Mouse (Mus musculus) layer of hippocampus, adult 9-11 months (tissue): ENCODE measurements around the gene Kcnd3.
A peak's percentile ranks its signal among the peaks of the same experiment; 100 is the strongest.

Source experiments
- DNase-seq: peaks from one replicate; pipeline ENCODE4 v3.0.0; 2022

Gene Kcnd3

GRCm38 (mm10) chr3:105451627-105452555 is at the start of gene Kcnd3:
Kcnd3 (plus strand) TSS chr3:105452330.
- DNase-seq: peak; percentile 36

DNA sequence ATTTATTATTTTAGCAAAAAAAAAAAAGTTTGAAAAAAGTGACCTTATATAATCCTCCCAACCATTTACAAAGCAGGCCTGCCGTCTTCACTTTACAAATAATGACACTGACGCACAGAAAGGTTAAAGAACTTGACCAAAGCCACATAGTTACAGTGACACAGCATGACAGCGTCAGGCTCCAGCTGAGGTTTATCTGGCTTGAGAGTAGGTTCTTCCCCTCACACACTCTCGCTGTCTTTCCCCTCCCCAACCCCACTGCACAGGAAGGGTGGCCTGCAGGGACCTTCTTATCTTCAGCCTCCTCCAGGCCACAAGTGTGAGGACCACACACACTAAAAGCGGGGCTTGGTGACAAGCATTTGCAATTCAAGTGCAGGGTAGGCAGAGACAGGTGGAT is 49.5 kb upstream of the Kcnd3 start:
- DNase-seq: no peak

- DNase-seq: no peak
These were observed 48.6 kb upstream of the Kcnd3 start for GRCm38 (mm10) chr3:105403410-105404076.

DNA sequence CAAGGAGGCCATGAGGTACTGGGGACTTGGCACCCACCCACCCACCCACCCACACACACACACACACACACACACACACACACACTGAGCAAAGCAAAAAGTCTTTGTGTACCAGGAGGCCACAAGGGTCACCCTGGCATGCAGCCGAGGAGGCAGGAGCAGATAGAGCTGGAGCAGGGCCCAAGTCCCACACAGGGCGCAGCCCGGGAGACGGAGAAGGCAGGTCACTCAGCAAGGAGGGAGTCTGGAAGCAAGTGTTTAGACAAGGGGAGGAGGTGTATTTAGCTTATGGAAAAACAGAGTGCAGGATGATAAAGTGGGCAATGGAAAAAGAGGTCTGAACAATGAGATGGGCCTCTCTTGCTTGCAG is 48.1 kb upstream of the Kcnd3 start:
- DNase-seq: no peak

DNA sequence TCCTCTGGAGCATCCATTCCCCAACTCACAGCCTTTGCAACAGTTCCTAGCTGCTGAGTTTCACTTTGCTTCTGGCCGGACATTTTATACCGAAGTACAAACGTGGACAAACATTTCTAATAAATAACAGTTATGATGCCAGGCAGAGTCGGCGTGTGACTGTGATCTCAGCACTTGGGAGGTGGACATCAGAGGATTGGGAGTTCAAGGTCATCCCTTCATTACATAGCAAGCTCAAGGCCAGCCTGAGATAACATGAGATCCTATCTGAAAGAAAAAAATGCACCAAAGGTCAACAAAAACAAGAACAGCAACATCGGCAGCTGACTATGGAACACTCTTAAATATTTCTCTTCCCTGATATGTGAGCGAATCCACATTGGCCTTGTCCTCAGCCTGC is 46.6 kb upstream of the Kcnd3 start:
- no peak for DNase-seq

DNA sequence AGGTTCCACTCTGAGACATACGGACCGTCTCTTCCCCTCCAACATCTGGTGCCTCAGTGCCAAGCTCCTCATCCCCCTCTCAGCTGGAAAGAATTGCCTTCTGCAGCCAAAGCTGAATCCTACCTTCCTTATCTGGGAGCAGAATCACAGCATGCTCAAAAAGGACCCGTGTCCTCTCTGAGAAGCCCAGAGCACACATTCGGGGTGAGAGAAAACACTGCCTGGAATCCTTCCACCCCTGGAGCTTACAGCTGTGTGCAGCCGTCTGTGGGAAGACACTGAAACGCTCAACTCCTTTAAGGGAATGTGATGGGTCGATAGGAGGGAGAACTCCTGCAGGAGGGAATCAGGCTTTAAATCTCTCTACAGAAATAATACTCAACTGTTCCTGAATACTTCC is 46.1 kb upstream of the Kcnd3 start:
- no peak for DNase-seq

DNA sequence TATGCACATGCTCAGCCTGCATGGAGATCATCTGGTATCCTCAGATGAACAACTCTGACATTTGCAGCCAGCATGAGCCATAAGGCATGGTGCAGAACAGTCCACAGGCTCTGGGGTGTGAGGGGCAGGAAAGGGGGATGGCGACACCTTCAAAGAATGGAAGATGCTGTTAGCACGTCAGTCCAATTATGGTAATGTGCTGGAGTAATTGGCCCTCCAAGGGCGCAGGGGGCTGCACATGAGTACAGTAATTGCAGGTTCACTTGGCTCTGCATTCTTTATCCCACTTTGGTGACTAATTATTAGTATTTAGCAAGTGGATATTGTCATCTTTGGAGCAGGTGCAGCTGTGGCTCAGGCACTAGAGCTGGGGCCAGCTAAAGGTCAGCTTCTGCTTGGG is 43.9 kb upstream of the Kcnd3 start:
- DNase-seq: no peak

- no peak for DNase-seq
These were observed 41.3 kb upstream of the Kcnd3 start for GRCm38 (mm10) chr3:105410810-105411209.

GRCm38 (mm10) chr3:105411776-105412175 is 40.4 kb upstream of the Kcnd3 start:
- DNase-seq: no peak

DNA sequence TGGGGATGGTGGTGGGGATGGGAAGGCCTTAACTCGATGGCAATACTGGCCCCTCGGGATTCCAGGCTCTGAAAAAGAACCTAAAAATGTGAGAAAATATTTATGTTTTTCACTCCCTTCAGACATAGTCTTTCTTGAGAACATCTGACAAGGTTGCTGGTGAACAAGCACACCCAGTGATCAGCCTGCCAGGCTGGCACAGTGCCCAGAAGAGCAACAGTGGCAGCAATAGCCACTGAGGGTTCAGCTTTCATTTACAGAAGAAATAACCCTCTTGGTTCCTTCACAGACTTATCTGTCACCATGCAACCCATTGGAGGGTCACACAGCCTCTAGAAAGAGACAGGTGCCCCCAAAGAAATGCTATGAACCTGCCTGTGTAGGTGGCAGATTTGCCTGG is 39.9 kb upstream of the Kcnd3 start:
- DNase-seq: no peak

GRCm38 (mm10) chr3:105412681-105413080 is 39.4 kb upstream of the Kcnd3 start:
- DNase-seq: no peak

- no peak for DNase-seq
These were observed 33.7 kb upstream of the Kcnd3 start for GRCm38 (mm10) chr3:105418441-105418840.

GRCm38 (mm10) chr3:105422391-105422790 is 29.7 kb upstream of the Kcnd3 start:
- no peak for DNase-seq

DNA sequence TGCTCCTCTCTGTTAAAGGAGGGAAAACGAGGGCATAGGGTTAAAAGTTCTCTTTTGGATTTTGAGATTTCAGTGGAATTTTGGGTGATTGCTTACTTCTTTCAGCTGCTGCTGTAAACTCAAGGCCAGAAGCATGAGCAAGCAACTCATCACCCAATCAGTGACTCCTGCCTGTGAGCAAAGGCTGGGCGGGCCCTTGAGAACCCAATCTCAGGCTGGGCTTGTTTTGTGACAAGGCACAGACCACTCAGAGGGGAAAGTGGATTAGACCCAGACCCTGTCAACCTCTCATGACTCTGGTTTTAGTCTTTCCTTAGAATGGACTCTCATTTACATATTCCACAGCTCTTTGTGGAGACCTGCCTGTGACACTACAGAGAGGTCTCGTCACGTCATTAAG is 28.7 kb upstream of the Kcnd3 start:
- no peak for DNase-seq

DNA sequence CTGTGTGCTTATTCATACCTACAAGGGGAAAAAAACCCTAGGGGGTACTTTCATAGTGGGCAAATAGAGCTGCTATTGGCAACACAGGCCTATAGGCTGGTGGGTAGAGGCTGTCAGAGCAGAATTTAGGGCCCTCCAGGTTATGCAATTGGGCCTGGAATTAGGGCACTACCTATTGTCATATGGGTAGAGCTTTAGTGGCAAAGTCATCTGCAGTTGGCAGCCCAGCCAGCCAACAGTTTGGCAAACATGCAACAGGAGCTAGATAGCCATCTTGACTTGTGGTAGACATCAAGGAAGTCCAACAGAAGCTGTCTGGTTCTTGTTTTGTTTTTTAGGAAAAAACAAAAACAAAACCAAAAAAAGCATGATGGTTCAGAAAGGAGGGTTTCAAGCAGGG is 23.5 kb upstream of the Kcnd3 start:
- no peak for DNase-seq

DNA sequence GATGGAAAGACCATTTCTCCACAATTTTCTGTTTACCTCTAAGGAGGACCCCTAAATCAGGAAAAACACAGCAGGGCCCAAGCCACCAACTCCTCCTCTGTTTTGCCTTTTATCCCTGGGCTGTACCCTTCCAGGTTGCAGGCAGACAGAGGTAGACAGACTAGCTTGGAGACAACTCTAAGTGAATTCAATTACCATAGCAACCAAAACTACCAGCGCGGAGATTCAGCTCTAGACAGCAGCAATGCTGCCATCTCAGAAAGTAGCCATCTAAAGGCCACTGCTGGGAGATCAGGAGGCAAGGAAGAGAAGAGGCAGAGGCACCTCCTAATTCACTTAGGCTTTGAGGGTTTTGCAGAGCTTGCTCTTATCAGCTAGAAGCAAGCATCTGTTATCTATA is 15.7 kb upstream of the Kcnd3 start:
- DNase-seq: no peak

DNA sequence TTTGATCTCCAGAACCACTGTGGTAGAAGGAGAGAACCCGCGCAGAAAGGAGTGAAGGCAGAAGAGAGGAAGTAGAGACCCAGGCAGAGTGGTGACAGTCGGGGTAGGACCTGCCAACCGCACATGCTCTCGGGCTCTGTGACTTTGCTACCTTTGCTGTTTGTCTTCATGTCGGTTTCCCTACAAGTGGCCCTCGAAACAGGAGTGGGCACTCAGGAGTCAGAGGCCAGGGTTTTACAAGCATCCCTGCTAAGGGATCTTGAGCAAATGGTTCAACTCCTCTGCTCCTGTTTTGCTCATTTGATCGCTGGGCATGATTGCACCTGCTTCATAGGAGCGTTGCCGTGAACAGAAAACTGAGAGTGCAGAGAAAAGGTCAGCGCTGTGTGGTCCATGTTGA is 15.2 kb upstream of the Kcnd3 start:
- DNase-seq: no peak

GRCm38 (mm10) chr3:105440873-105441495 is 11.1 kb upstream of the Kcnd3 start:
- no peak for DNase-seq

DNA sequence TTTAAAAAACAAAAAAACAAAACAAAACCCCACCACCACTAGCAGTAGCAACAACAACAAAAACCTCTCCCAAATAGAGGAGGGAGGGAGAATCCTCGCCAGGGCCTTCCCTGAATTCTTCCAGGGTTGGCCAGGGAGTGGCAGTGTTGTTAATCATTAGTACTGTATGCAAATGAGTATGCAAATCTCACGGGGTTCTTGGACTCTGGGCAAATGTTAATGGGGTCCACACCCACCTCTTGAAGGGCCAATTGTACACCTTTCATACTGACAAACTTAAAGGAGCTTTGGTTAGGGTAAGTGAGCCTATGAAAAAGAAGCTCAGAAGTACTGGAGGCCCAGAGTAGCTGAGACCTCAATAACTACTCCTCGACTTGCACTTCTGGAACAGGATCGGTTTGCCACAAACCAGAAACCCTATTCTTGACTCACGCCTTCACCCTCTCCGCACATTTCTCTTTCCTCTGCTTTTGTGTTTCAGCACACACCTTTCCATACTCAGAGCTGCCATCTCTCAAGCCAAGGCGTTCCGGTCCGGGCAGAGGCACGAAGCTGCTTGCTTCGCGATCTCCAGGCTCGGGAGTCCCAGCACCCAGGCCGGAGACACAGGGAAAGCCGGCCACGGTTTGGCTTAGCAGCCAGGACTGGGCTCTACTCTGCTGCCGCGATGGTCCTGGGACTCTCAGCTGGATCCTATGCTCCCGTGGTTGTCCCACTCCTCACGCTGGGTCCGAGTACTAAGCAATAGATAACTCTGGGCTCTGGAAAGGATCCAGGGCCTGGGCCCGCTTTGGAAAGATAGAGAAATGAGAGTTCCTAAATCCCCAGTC is 1.3 kb upstream of the Kcnd3 start:
- DNase-seq: peak; percentile 50

GRCm38 (mm10) chr3:105452556-105453213 is 555 bp downstream of the Kcnd3 start:
- DNase-seq: no peak

GRCm38 (mm10) chr3:105453214-105453950 is 1.3 kb downstream of the Kcnd3 start:
- DNase-seq: no peak

- no peak for DNase-seq
These were observed 5.5 kb downstream of the Kcnd3 start for GRCm38 (mm10) chr3:105457657-105458056.
